Mouse (Mus musculus) liver, adult 2 months (tissue): Measurements from ENCODE around the gene Ankfn1. TPM values are rescaled to one million over a fixed set of nuclear protein-coding genes. Genes with fewer than 3 reads are reported as not detected.
A peak's percentile ranks its signal among the peaks of the same experiment; 100 is the strongest.

Source experiments
- DNase-seq: peaks from one replicate; pipeline ENCODE4 v3.0.0-alpha.2; 2011; ENCODE audit warnings: low read depth, low spot score; ENCODE audit errors: extremely low read depth
- H3K27ac ChIP-seq: fragments of 200-500 bp; replicated peaks from 2 replicates; pipeline ENCODE4 v1.5.1; 2012; ENCODE audit warnings: low read depth, mild to moderate bottlenecking, control low read depth, inconsistent platforms, low read length; ENCODE audit not compliant: insufficient read depth
- H3K27me3 ChIP-seq: fragments of 200-500 bp; 2 replicates; pipeline ENCODE4 v1.6.1; 2012; ENCODE audit warnings: mild to moderate bottlenecking, moderate library complexity, low read length, inconsistent platforms; ENCODE audit not compliant: control insufficient read depth, insufficient read depth
- H3K36me3 ChIP-seq: fragments of 200-500 bp; 2 replicates; pipeline ENCODE4 v1.6.1; 2012; ENCODE audit warnings: low read length, inconsistent platforms; ENCODE audit not compliant: control insufficient read depth, insufficient read depth
- H3K4me1 ChIP-seq: fragments of 200-500 bp; 2 replicates; pipeline ENCODE4 v1.6.1; 2011; ENCODE audit warnings: low read length; ENCODE audit not compliant: control insufficient read depth, insufficient read depth
- H3K4me3 ChIP-seq: fragments of 200-500 bp; 2 replicates; pipeline ENCODE4 v1.5.1; 2011; ENCODE audit warnings: low read depth, mild to moderate bottlenecking, control low read depth, low read length, moderate library complexity; ENCODE audit not compliant: insufficient read depth
- H3K79me2 ChIP-seq: fragments of 200-500 bp; 2 replicates; pipeline ENCODE4 v1.6.1; 2012; ENCODE audit warnings: inconsistent platforms, mild to moderate bottlenecking, low read length, moderate library complexity; ENCODE audit not compliant: control insufficient read depth, insufficient read depth
- H3K9ac ChIP-seq: fragments of 200-500 bp; 2 replicates; pipeline ENCODE4 v1.6.1; 2012; ENCODE audit warnings: low read depth, mild to moderate bottlenecking, control low read depth, inconsistent platforms, low read length
- CTCF ChIP-seq: fragments of 200-500 bp; IDR thresholded peaks from 2 replicates; pipeline ENCODE4 v1.5.1; 2011; ENCODE audit warnings: low read depth, low read length, control low read depth
- POLR2A ChIP-seq: fragments of 200-500 bp; IDR thresholded peaks from 2 replicates; pipeline ENCODE4 v1.6.1; 2011; ENCODE audit warnings: low read length, control low read depth; ENCODE audit not compliant: insufficient read depth; ENCODE audit errors: extremely low read depth
- WGBS: fragments of 180-500 bp; shearing (Covaris S2); methylation state at CpG from one replicate; pipeline ENCODE4 v1.1.7; 2018; 5-methylcytosine and 5-hydroxymethylcytosine counted together
- polyA plus RNA-seq: library from polyadenylated mRNA; depleted of rRNA; stranded (reverse); fragments of >200 nt; gene quantifications from 2 replicates; pipeline ENCODE4 v1.2.3, GENCODE M21; 2012
- total RNA-seq: library from RNA; depleted of rRNA; stranded (reverse); fragments of >200 nt; gene quantifications from 2 replicates; pipeline ENCODE4 v1.2.3, GENCODE M21; 2014

Ankfn1 gene
- total and polyA plus RNA-seq, 2 experiments: not detected

GRCm38 (mm10) chr11:89448986-89449385 is 328.5 kb downstream of the Ankfn1 start:
- WGBS: 73% methylated on average over 6 of the region's 6 CpGs
- no peaks in the 10 kb centered on the region for H3K79me2 ChIP-seq

DNA sequence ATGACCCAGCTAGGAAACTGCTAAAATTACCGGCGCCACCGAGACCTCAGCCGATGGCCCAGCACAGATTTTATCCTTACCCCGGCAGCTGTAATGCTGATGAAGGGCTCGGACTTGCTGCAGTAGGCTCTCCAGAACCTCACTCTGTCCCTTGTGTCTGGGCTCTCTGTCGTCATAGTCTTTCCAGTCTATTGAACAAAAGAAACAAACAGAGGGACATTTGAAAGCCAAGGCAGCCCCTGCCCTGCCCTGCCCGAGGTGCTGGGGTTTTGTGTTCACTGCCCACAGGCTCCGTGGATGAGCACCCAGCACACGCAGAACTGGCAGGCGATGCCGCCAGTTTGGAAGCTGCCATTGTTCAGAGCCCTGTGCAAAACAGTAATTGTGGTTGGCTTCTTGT is 330.0 kb downstream of the Ankfn1 start:
- no peaks in the 10 kb centered on the region for H3K4me1 ChIP-seq
- H3K4me3 ChIP-seq: no peak overlapping the region
- TF ChIP-seq CTCF: no peak
- DNase-seq: no peak
- H3K36me3 ChIP-seq: no peaks in the 10 kb centered on the region
- no peak overlapping the region for H3K27ac ChIP-seq
- H3K79me2 ChIP-seq: no peaks in the 10 kb centered on the region
- H3K9ac ChIP-seq: no peak overlapping the region
- WGBS: 84% methylated on average over 12 of the region's 12 CpGs
- H3K27me3 ChIP-seq: no peaks in the 10 kb centered on the region

More at GRCm38 (mm10) chr11:89448986-89449385, 328.5 kb downstream of the Ankfn1 start:
- no peak overlapping the region for H3K9ac ChIP-seq
- H3K27me3 ChIP-seq: no peaks in the 10 kb centered on the region
- H3K27ac ChIP-seq: no peak overlapping the region
- H3K4me1 ChIP-seq: no peaks in the 10 kb centered on the region
- no peak for DNase-seq
- no peaks in the 10 kb centered on the region for H3K36me3 ChIP-seq
- no peak overlapping the region for H3K4me3 ChIP-seq
- TF ChIP-seq POLR2A (no peak), CTCF (no peak)

- TF ChIP-seq POLR2A (no peak), CTCF (no peak)
- H3K36me3 ChIP-seq: no peaks in the 10 kb centered on the region
- no peak overlapping the region for H3K4me3 ChIP-seq
- no peaks in the 10 kb centered on the region for H3K79me2 ChIP-seq
- no peaks in the 10 kb centered on the region for H3K4me1 ChIP-seq
- no peak overlapping the region for H3K27ac ChIP-seq
- 79% methylated on average over 6 of the region's 6 CpGs for WGBS
- DNase-seq: no peak
- H3K27me3 ChIP-seq: no peaks in the 10 kb centered on the region
- no peak overlapping the region for H3K9ac ChIP-seq
Observed at GRCm38 (mm10) chr11:89440566-89440965, 336.9 kb downstream of the Ankfn1 start.

- Histone ChIP-seq H3K36me3 (no peaks in the 10 kb centered on the region), H3K9ac (no peak overlapping the region), H3K79me2 (no peaks in the 10 kb centered on the region), H3K27ac (no peak overlapping the region), H3K4me3 (no peak overlapping the region), H3K4me1 (no peaks in the 10 kb centered on the region), H3K27me3 (no peaks in the 10 kb centered on the region)
- no peak for TF ChIP-seq POLR2A
- TF ChIP-seq CTCF: no peak
- 43% methylated on average over 3 of the region's 3 CpGs for WGBS
- peak; percentile 11 for DNase-seq
Observed at GRCm38 (mm10) chr11:89424358-89424757, 353.1 kb downstream of the Ankfn1 start.

DNA sequence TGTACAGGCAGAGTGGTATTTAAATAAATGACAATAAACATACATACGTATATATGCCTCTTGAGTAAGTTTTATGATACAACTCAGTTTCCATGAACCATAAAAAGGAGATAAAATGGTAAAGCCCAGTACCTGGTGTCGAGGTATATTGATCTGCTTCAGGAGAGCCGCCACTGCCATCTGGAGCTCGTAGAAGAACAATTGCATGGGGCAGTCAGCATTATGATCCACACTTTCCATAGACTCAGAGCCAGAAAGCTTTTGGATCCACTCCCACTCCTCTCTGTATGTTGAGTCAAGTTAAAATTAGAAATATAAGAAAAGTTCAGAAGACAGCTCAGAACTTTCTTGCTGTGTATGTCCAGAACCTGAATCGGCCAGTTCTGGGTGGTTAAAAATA is 354.8 kb downstream of the Ankfn1 start:
- 78% methylated on average over 5 of the region's 5 CpGs for WGBS
- Histone ChIP-seq H3K79me2 (no peaks in the 10 kb centered on the region), H3K36me3 (no peaks in the 10 kb centered on the region), H3K27ac (no peak overlapping the region), H3K4me3 (no peak overlapping the region), H3K9ac (no peak overlapping the region), H3K27me3 (no peaks in the 10 kb centered on the region), H3K4me1 (no peaks in the 10 kb centered on the region)
- no peak for DNase-seq
- TF ChIP-seq CTCF (no peak), POLR2A (no peak)

- no peaks in the 10 kb centered on the region for H3K4me1 ChIP-seq
- DNase-seq: no peak
Observed at GRCm38 (mm10) chr11:89420767-89421438, 356.6 kb downstream of the Ankfn1 start.

More at GRCm38 (mm10) chr11:89420767-89421438, 356.6 kb downstream of the Ankfn1 start:
- Histone ChIP-seq H3K79me2 (no peaks in the 10 kb centered on the region), H3K9ac (no peak overlapping the region), H3K27me3 (no peaks in the 10 kb centered on the region), H3K36me3 (no peaks in the 10 kb centered on the region), H3K27ac (no peak overlapping the region), H3K4me3 (no peak overlapping the region)
- 80% methylated on average over 11 of the region's 11 CpGs for WGBS
- TF ChIP-seq CTCF (no peak), POLR2A (no peak)
